Mouse (Mus musculus) brown adipose tissue, adult 24 weeks (tissue): Measurements from ENCODE around the gene Il22ra2. TPM values are rescaled to one million over a fixed set of nuclear protein-coding genes. Genes with fewer than 3 reads are reported as not detected.

Experiments
- H3K27ac ChIP-seq: fragments of 200-500 bp; replicated peaks from 2 replicates; pipeline ENCODE4 v1.5.1; 2012; ENCODE audit warnings: low read depth, mild to moderate bottlenecking, low read length
- H3K4me1 ChIP-seq: fragments of 200-500 bp; 2 replicates; pipeline ENCODE4 v1.6.1; 2012; ENCODE audit warnings: low read length, mixed read lengths; ENCODE audit not compliant: control insufficient read depth, insufficient read depth, insufficient read length
- H3K4me3 ChIP-seq: fragments of 200-500 bp; 2 replicates; pipeline ENCODE4 v1.5.1; 2012; ENCODE audit warnings: low read depth, mild to moderate bottlenecking, low read length, moderate library complexity; ENCODE audit not compliant: insufficient read depth
- polyA plus RNA-seq: library from polyadenylated mRNA; stranded (reverse); fragments of >200 nt; gene quantifications from 2 replicates; pipeline ENCODE4 v1.2.4, GENCODE M21; 2012; ENCODE audit not compliant: missing spikeins, insufficient read depth, insufficient read length

Gene Il22ra2
- polyA plus RNA-seq, 1 experiment = not detected

- Histone ChIP-seq H3K27ac (peak overlapping the region; percentile 76), H3K4me1 (no peaks in the 10 kb centered on the region), H3K4me3 (no peak overlapping the region)
These were observed 6.0 kb downstream of the Il22ra2 start for GRCm38 (mm10) chr10:19627748-19628147.

- Histone ChIP-seq H3K4me1 (no peaks in the 10 kb centered on the region), H3K4me3 (no peak overlapping the region), H3K27ac (no peak overlapping the region)
These were observed 9.9 kb downstream of the Il22ra2 start for GRCm38 (mm10) chr10:19631616-19632195.

- Histone ChIP-seq H3K4me3 (no peak overlapping the region), H3K27ac (no peak overlapping the region), H3K4me1 (no peaks in the 10 kb centered on the region)
These were observed 17.1 kb downstream of the Il22ra2 start for GRCm38 (mm10) chr10:19638851-19639250.

- Histone ChIP-seq H3K4me1 (no peaks in the 10 kb centered on the region), H3K4me3 (no peak overlapping the region), H3K27ac (no peak overlapping the region)
These were observed 17.8 kb downstream of the Il22ra2 start for GRCm38 (mm10) chr10:19639630-19640029.

GRCm38 (mm10) chr10:19645119-19645518 is 23.3 kb downstream of the Il22ra2 start:
- H3K4me3 ChIP-seq = no peak overlapping the region
- H3K27ac ChIP-seq = no peak overlapping the region
- H3K4me1 ChIP-seq = no peaks in the 10 kb centered on the region

GRCm38 (mm10) chr10:19657426-19657825 is 35.6 kb downstream of the Il22ra2 start:
- H3K4me1 ChIP-seq = no peaks in the 10 kb centered on the region
- no peak overlapping the region for H3K4me3 ChIP-seq
- no peak overlapping the region for H3K27ac ChIP-seq

- H3K4me1 ChIP-seq = no peaks in the 10 kb centered on the region
- no peak overlapping the region for H3K4me3 ChIP-seq
- no peak overlapping the region for H3K27ac ChIP-seq
These were observed 38.2 kb downstream of the Il22ra2 start for GRCm38 (mm10) chr10:19659953-19660352.

GRCm38 (mm10) chr10:19668973-19669372 is 47.2 kb downstream of the Il22ra2 start:
- Histone ChIP-seq H3K4me1 (no peaks in the 10 kb centered on the region), H3K27ac (no peak overlapping the region), H3K4me3 (no peak overlapping the region)

- Histone ChIP-seq H3K4me1 (no peaks in the 10 kb centered on the region), H3K27ac (no peak overlapping the region), H3K4me3 (no peak overlapping the region)
These were observed 50.2 kb downstream of the Il22ra2 start for GRCm38 (mm10) chr10:19672015-19672414.

GRCm38 (mm10) chr10:19673146-19673545 is 51.3 kb downstream of the Il22ra2 start:
- H3K4me3 ChIP-seq = no peak overlapping the region
- no peaks in the 10 kb centered on the region for H3K4me1 ChIP-seq
- no peak overlapping the region for H3K27ac ChIP-seq

Other genes with a start within 250 kb of the Il22ra2 start
- 46.2 and 88.9 TPM in 2 replicates for gene Ifngr1, start 30.0 kb upstream of the Il22ra2 start, polyA plus RNA-seq
- gene Il20ra, start 90.6 kb downstream of the Il22ra2 start, polyA plus RNA-seq = not detected in 2 replicates
- gene Slc35d3, start 229.5 kb downstream of the Il22ra2 start, polyA plus RNA-seq = not detected in 2 replicates